Mouse (Mus musculus): ENCODE data around the gene Igfbpl1. TPM values are rescaled to one million over a fixed set of nuclear protein-coding genes. Genes with fewer than 3 reads are reported as not detected.

The Igfbpl1 gene
- polyA plus RNA-seq, 1 experiment from 2014 or later: 0.52 TPM

- ATAC-seq (ENCODE audit: insufficient number of reproducible peaks, low FRiP score, low TSS enrichment, low read depth) (no peak), DNase-seq (ENCODE audit: low spot score) (peak; percentile 51)
- H3K27ac ChIP-seq (replicated peaks; ENCODE audit: low read depth, low read length): no peak overlapping the region
- peaks cover 2% of the 10 kb centered on the region; the same call in 1 of the 2 replicates for H3K4me1 ChIP-seq (ENCODE audit: control insufficient read depth, insufficient read depth, low read length)
- no peaks in the 10 kb centered on the region for H3K27me3 ChIP-seq (ENCODE audit: control insufficient read depth, insufficient read depth, low read length)
- 0 out of 2 replicates have a peak overlapping the region, but pooled peaks have one; percentile 22 for H3K9ac ChIP-seq (ENCODE audit: low read length)
- no peaks in the 10 kb centered on the region for H3K36me3 ChIP-seq (ENCODE audit: control insufficient read depth, insufficient read depth, low read length)
- H3K4me2 ChIP-seq (ENCODE audit: low read depth, severe bottlenecking): peak overlapping the region; percentile 36; the same call in 1 of the 2 replicates
- H3K9me3 ChIP-seq (ENCODE audit: control insufficient read depth, low read length): no peaks in the 10 kb centered on the region
- H3K4me3 ChIP-seq (ENCODE audit: low read depth, low read length): 0 out of 2 replicates have a peak overlapping the region, but pooled peaks have one; percentile 15
- 5% methylated on average over 12 of the region's 12 CpGs for WGBS
Measured at GRCm38 (mm10) chr4:45795191-45795811, 31.4 kb downstream of the Igfbpl1 start.

- Histone ChIP-seq H3K4me1 (ENCODE audit: control insufficient read depth, insufficient read depth, low read length) (no peaks in the 10 kb centered on the region), H3K9ac (ENCODE audit: low read length) (no peak overlapping the region), H3K27ac (replicated peaks; ENCODE audit: low read depth, low read length) (no peak overlapping the region), H3K27me3 (ENCODE audit: control insufficient read depth, insufficient read depth, low read length) (no peaks in the 10 kb centered on the region), H3K4me3 (ENCODE audit: low read depth, low read length) (no peak overlapping the region), H3K4me2 (ENCODE audit: low read depth, severe bottlenecking) (no peak overlapping the region), H3K36me3 (ENCODE audit: control insufficient read depth, insufficient read depth, low read length) (no peaks in the 10 kb centered on the region), H3K9me3 (ENCODE audit: control insufficient read depth, low read length) (no peaks in the 10 kb centered on the region)
- no peak for DNase-seq (ENCODE audit: low spot score)
- WGBS: 92% methylated on average over 2 of the region's 2 CpGs
- ATAC-seq (ENCODE audit: insufficient number of reproducible peaks, low FRiP score, low TSS enrichment, low read depth): no peak
Measured at GRCm38 (mm10) chr4:45790018-45790417, 36.7 kb downstream of the Igfbpl1 start.

GRCm38 (mm10) chr4:45789263-45789958, 37.3 kb downstream of the Igfbpl1 start:
- 65% methylated on average over 13 of the region's 13 CpGs for WGBS
- Histone ChIP-seq H3K4me2 (ENCODE audit: low read depth, severe bottlenecking) (no peak overlapping the region), H3K27ac (replicated peaks; ENCODE audit: low read depth, low read length) (no peak overlapping the region), H3K36me3 (ENCODE audit: control insufficient read depth, insufficient read depth, low read length) (no peaks in the 10 kb centered on the region), H3K9ac (ENCODE audit: low read length) (no peak overlapping the region), H3K4me1 (ENCODE audit: control insufficient read depth, insufficient read depth, low read length) (no peaks in the 10 kb centered on the region), H3K9me3 (ENCODE audit: control insufficient read depth, low read length) (no peaks in the 10 kb centered on the region), H3K4me3 (ENCODE audit: low read depth, low read length) (no peak overlapping the region), H3K27me3 (ENCODE audit: control insufficient read depth, insufficient read depth, low read length) (no peaks in the 10 kb centered on the region)
- no peak for ATAC-seq (ENCODE audit: insufficient number of reproducible peaks, low FRiP score, low TSS enrichment, low read depth)
- no peak for DNase-seq (ENCODE audit: low spot score)

- H3K4me1 ChIP-seq (ENCODE audit: control insufficient read depth, insufficient read depth, low read length): no peaks in the 10 kb centered on the region
- no peak overlapping the region for H3K4me2 ChIP-seq (ENCODE audit: low read depth, severe bottlenecking)
- ATAC-seq (ENCODE audit: insufficient number of reproducible peaks, low FRiP score, low TSS enrichment, low read depth) (no peak), DNase-seq (ENCODE audit: low spot score) (no peak)
- 86% methylated on average over 13 of the region's 13 CpGs for WGBS
- H3K4me3 ChIP-seq (ENCODE audit: low read depth, low read length): no peak overlapping the region
- H3K9ac ChIP-seq (ENCODE audit: low read length): no peak overlapping the region
- no peaks in the 10 kb centered on the region for H3K9me3 ChIP-seq (ENCODE audit: control insufficient read depth, low read length)
- no peaks in the 10 kb centered on the region for H3K27me3 ChIP-seq (ENCODE audit: control insufficient read depth, insufficient read depth, low read length)
- H3K36me3 ChIP-seq (ENCODE audit: control insufficient read depth, insufficient read depth, low read length): no peaks in the 10 kb centered on the region
- H3K27ac ChIP-seq (replicated peaks; ENCODE audit: low read depth, low read length): no peak overlapping the region
Measured at GRCm38 (mm10) chr4:45788446-45789081, 38.2 kb downstream of the Igfbpl1 start.

GRCm38 (mm10) chr4:45786674-45787073, 40.0 kb downstream of the Igfbpl1 start:
- Histone ChIP-seq H3K4me2 (ENCODE audit: low read depth, severe bottlenecking) (no peak overlapping the region), H3K9ac (ENCODE audit: low read length) (no peak overlapping the region), H3K9me3 (ENCODE audit: control insufficient read depth, low read length) (no peaks in the 10 kb centered on the region), H3K27me3 (ENCODE audit: control insufficient read depth, insufficient read depth, low read length) (no peaks in the 10 kb centered on the region), H3K4me1 (ENCODE audit: control insufficient read depth, insufficient read depth, low read length) (no peaks in the 10 kb centered on the region), H3K27ac (replicated peaks; ENCODE audit: low read depth, low read length) (no peak overlapping the region), H3K36me3 (ENCODE audit: control insufficient read depth, insufficient read depth, low read length) (no peaks in the 10 kb centered on the region), H3K4me3 (ENCODE audit: low read depth, low read length) (no peak overlapping the region)
- DNase-seq (ENCODE audit: low spot score) (no peak), ATAC-seq (ENCODE audit: insufficient number of reproducible peaks, low FRiP score, low TSS enrichment, low read depth) (no peak)
- 56% methylated on average over 4 of the region's 4 CpGs for WGBS

- H3K9me3 ChIP-seq (ENCODE audit: control insufficient read depth, low read length): no peaks in the 10 kb centered on the region
- WGBS: 13% methylated on average over 2 of the region's 2 CpGs
- no peak overlapping the region for H3K4me2 ChIP-seq (ENCODE audit: low read depth, severe bottlenecking)
- no peak for ATAC-seq (ENCODE audit: insufficient number of reproducible peaks, low FRiP score, low TSS enrichment, low read depth)
- H3K9ac ChIP-seq (ENCODE audit: low read length): no peak overlapping the region
- H3K4me1 ChIP-seq (ENCODE audit: control insufficient read depth, insufficient read depth, low read length): no peaks in the 10 kb centered on the region
- no peaks in the 10 kb centered on the region for H3K36me3 ChIP-seq (ENCODE audit: control insufficient read depth, insufficient read depth, low read length)
- DNase-seq (ENCODE audit: low spot score): no peak
- no peak overlapping the region for H3K4me3 ChIP-seq (ENCODE audit: low read depth, low read length)
- H3K27me3 ChIP-seq (ENCODE audit: control insufficient read depth, insufficient read depth, low read length): no peaks in the 10 kb centered on the region
- no peak overlapping the region for H3K27ac ChIP-seq (replicated peaks; ENCODE audit: low read depth, low read length)
Measured at GRCm38 (mm10) chr4:45785959-45786358, 40.8 kb downstream of the Igfbpl1 start.

GRCm38 (mm10) chr4:45783671-45784070, 43.1 kb downstream of the Igfbpl1 start:
- no peak for DNase-seq (ENCODE audit: low spot score)
- H3K4me2 ChIP-seq (ENCODE audit: low read depth, severe bottlenecking): no peak overlapping the region
- ATAC-seq (ENCODE audit: insufficient number of reproducible peaks, low FRiP score, low TSS enrichment, low read depth): no peak
- WGBS: 50% methylated on average over 1 of the region's 1 CpGs
- H3K9ac ChIP-seq (ENCODE audit: low read length): no peak overlapping the region
- no peaks in the 10 kb centered on the region for H3K36me3 ChIP-seq (ENCODE audit: control insufficient read depth, insufficient read depth, low read length)
- no peak overlapping the region for H3K4me3 ChIP-seq (ENCODE audit: low read depth, low read length)
- H3K4me1 ChIP-seq (ENCODE audit: control insufficient read depth, insufficient read depth, low read length): no peaks in the 10 kb centered on the region
- no peaks in the 10 kb centered on the region for H3K9me3 ChIP-seq (ENCODE audit: control insufficient read depth, low read length)
- no peak overlapping the region for H3K27ac ChIP-seq (replicated peaks; ENCODE audit: low read depth, low read length)
- no peaks in the 10 kb centered on the region for H3K27me3 ChIP-seq (ENCODE audit: control insufficient read depth, insufficient read depth, low read length)

- peak; percentile 54; the same call in 1 of the 2 replicates for ATAC-seq (ENCODE audit: insufficient number of reproducible peaks, low FRiP score, low TSS enrichment, low read depth)
- Histone ChIP-seq H3K27ac (replicated peaks; ENCODE audit: low read depth, low read length) (no peak overlapping the region), H3K9me3 (ENCODE audit: control insufficient read depth, low read length) (no peaks in the 10 kb centered on the region), H3K36me3 (ENCODE audit: control insufficient read depth, insufficient read depth, low read length) (no peaks in the 10 kb centered on the region), H3K4me1 (ENCODE audit: control insufficient read depth, insufficient read depth, low read length) (peaks cover 3% of the 10 kb centered on the region; the same call in 1 of the 2 replicates), H3K9ac (ENCODE audit: low read length) (no peak overlapping the region), H3K27me3 (ENCODE audit: control insufficient read depth, insufficient read depth, low read length) (peaks cover 1% of the 10 kb centered on the region; the same call in 1 of the 2 replicates), H3K4me2 (ENCODE audit: low read depth, severe bottlenecking) (no peak overlapping the region), H3K4me3 (ENCODE audit: low read depth, low read length) (no peak overlapping the region)
- DNase-seq (ENCODE audit: low spot score): peak; percentile 87
- WGBS: 5% methylated on average over 5 of the region's 5 CpGs
Measured at GRCm38 (mm10) chr4:45771619-45772018, 55.1 kb downstream of the Igfbpl1 start.

Data from limb, embryonic 11.5 days (tissue).